In genomic region chr4:136748842-136749392, GRCm38 (mm10) we compare ENCODE assay signal across 8 mouse cellular contexts.
A peak's percentile ranks its signal among the peaks of the same experiment; 100 is the strongest.
DNase-seq lines count a peak whose midpoint lies in the region; ATAC-seq and TF ChIP-seq lines count a peak whose summit lies in the region.
"Had no signal": no experiment of that assay in that cellular context is flagged by ENCODE, and none has a peak within 500 bp of the region (broad histone marks: within the 10 kb centered on the region; RNA-seq: fewer than 3 reads in every experiment).

No protein-coding gene starts in this region.

- H3K9ac ChIP-seq in intestine, embryonic 16.5 days (ENCODE audit: low read depth, low read length) = peak overlapping the region; percentile 24; the same call in 1 of the 2 replicates

- DNase-seq in thymus, postnatal 4 days = peak; percentile 51
- DNase-seq in thymus, adult 2 months = no peak
- DNase-seq in heart, embryonic 10.5 days (ENCODE audit: low spot score) = peak; percentile 83
- no peak for DNase-seq in spleen, postnatal 36 days (ENCODE audit: low spot score in 2 of 2)
- DNase-seq in frontal cortex, adult 2 months (ENCODE audit: extremely low spot score in 1 of 2, low spot score in 1 of 2) = no peak
- no peak for DNase-seq in frontal cortex, postnatal 36 days (ENCODE audit: low spot score in 2 of 2)

- TF ChIP-seq CTCF in thymus, adult 2 months (IDR thresholded peaks at IDR 0.05; ENCODE audit: borderline replicate concordance, control insufficient read depth, extremely low read depth, insufficient read depth, low read length, poor library complexity) = no peak

- H3K27me3 ChIP-seq in thymus, adult 2 months (ENCODE audit: control insufficient read depth, insufficient read depth, low read length) = no peaks in the 10 kb centered on the region
- peaks cover 69% of the 10 kb centered on the region for H3K27me3 ChIP-seq in heart, embryonic 10.5 days (ENCODE audit: insufficient read depth, poor library complexity, severe bottlenecking)
- H3K27me3 ChIP-seq in intestine, embryonic 16.5 days (replicated peaks; ENCODE audit: control insufficient read depth, insufficient read depth, low read length) = no peaks in the 10 kb centered on the region

- 41% methylated on average over 7 of the region's 7 CpGs for WGBS in thymus, adult 2 months
- 15% methylated on average over 7 of the region's 7 CpGs for WGBS in heart, embryonic 10.5 days
- WGBS in intestine, embryonic 16.5 days = 41% methylated on average over 7 of the region's 7 CpGs

- H3K9me3 ChIP-seq in heart, embryonic 10.5 days = no peaks in the 10 kb centered on the region
- no peaks in the 10 kb centered on the region for H3K9me3 ChIP-seq in intestine, embryonic 16.5 days (ENCODE audit: control insufficient read depth, low read length)

- H3K27ac ChIP-seq in thymus, adult 2 months (ENCODE audit: control insufficient read depth, insufficient read depth, low read length) = no peak overlapping the region
- H3K27ac ChIP-seq in heart, embryonic 10.5 days = peak overlapping the region; percentile 60; the same call in 1 of the 2 replicates
- H3K27ac ChIP-seq in intestine, embryonic 16.5 days (ENCODE audit: low read length) = peak overlapping the region; percentile 54

- peak; percentile 47 for ATAC-seq in intestine, embryonic 16.5 days
- ATAC-seq: activated CD4-positive, CD25-positive, alpha-beta regulatory T cell, adult 4 months had no signal

- H3K4me1 ChIP-seq in thymus, adult 2 months (replicated peaks; ENCODE audit: control insufficient read depth, insufficient read depth, low read length) = peaks cover 33% of the 10 kb centered on the region
- peaks cover 53% of the 10 kb centered on the region for H3K4me1 ChIP-seq in heart, embryonic 10.5 days
- H3K4me1 ChIP-seq in intestine, embryonic 16.5 days (ENCODE audit: control insufficient read depth, insufficient read depth, low read length) = peaks cover 35% of the 10 kb centered on the region

- H3K4me2 ChIP-seq in intestine, embryonic 16.5 days (ENCODE audit: low read depth, low read length) = 0 out of 2 replicates have a peak overlapping the region, but pooled peaks have one; percentile 4

- H3K36me3 ChIP-seq in thymus, adult 2 months (ENCODE audit: control insufficient read depth, insufficient read depth, low read length) = no peaks in the 10 kb centered on the region
- H3K36me3 ChIP-seq in heart, embryonic 10.5 days = no peaks in the 10 kb centered on the region
- no peaks in the 10 kb centered on the region for H3K36me3 ChIP-seq in intestine, embryonic 16.5 days (ENCODE audit: control insufficient read depth, insufficient read depth, low read length)

- no peak for TF ChIP-seq POLR2A in thymus, adult 2 months (IDR thresholded peaks at IDR 0.05; ENCODE audit: control insufficient read depth, extremely low read depth, insufficient read depth, low read length, poor library complexity)

- no peak overlapping the region for H3K4me3 ChIP-seq in thymus, adult 2 months (ENCODE audit: control insufficient read depth, insufficient read depth, low read length)
- no peak overlapping the region for H3K4me3 ChIP-seq in heart, embryonic 10.5 days
- H3K4me3 ChIP-seq in intestine, embryonic 16.5 days (ENCODE audit: low read length) = no peak overlapping the region

Comparison
In these comparisons a context has a peak if more than half of its experiments do, and no peak if none do; other contexts are left out.
1. DNase-seq: peak in thymus, postnatal 4 days (single experiment) and heart, embryonic 10.5 days (single experiment); none in thymus, adult 2 months (single experiment), spleen, postnatal 36 days (0 of 2), frontal cortex, adult 2 months (0 of 2) and frontal cortex, postnatal 36 days (0 of 2).